Mouse (Mus musculus) right cerebral cortex, postnatal 36 days (tissue): ENCODE data around the gene Lingo1.

Experiments used
- DNase-seq, 2 experiments: peaks; one replicate each; pipeline ENCODE4 v3.0.0; 2022; ENCODE audit warnings: low spot score in 2 of 2, mixed read lengths in 1 of 2

Gene Lingo1

DNA sequence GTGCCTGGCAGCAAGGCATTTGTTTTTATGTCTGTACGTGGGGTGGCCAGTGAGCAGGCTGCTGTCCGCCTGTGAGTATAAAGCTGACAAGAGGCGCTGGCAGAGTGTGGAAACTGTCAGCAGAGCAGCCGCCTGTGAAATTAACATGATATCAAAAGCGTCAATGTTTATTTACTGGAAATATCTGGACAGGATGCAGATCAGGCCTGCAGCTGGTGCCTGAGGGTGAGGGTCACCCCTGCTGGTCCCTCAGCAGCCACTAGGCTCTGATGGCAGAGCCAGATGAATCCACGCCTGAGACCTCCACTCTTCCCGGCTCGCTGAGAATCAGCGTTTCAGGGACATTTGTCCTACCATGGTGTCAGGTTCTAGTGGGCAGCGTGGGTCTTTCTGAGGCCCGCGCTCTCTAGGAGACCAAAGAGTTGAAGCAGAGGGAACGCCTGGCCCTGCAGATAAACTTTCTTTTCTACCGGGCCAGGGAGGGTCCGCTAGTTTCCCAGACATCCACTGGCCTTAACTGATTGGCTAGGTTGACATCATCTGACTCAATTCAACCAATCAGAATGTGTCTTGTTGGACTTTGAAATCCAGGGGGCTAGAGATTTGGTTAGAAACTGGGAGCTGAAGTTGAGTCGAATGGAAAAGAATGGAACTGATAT is 190.1 kb downstream of the Lingo1 start:
- no peak for DNase-seq

DNA sequence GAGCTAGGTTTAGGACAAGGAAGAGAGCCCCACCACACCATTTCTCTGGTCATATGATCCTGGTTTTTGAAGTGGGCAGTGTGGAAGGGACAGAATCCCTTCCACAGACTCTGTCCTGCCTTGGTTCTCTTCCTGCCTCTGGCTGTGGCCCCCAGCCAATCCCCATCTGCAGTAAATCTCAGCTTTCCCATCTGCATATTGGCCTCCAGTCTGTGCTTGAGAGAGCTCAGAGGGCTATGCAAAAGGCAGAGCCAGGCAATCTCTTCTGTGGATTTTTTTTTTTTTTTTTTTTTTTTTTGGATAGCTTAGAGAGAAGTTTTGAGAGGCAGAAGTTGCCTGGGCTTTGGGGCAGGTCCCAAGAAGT is 190.8 kb downstream of the Lingo1 start:
- no peak for DNase-seq

DNA sequence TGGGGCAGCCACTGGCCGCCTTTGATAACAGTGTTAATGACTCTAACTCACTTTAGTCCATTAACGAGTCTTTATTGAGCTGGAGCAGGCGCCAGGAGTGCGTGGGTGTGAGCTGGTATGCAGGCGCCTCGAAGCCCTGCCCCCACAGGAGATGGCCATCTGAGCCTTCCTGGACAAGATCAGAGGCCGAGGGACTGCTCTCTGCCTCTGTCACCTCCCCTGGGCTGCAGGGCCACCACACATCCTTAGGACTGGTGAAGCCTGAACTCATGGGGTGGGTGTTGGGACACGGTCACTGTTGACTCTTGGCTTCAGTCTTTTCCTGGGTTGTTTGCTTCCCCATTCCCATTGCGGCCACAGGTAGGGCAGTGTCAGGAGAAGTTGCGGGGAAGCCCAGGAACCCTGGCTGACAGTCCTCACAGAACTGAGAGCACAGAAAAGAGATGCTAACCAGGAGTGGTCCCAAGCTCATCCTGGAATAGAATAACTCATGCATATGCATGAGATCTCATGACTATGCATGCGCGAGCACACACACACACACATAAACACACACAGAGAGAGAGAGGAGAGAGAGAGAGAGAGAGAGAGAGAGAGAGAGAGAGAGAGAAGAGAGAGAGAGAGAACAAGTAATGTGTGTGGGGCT is 191.3 kb downstream of the Lingo1 start:
- no peak for DNase-seq

DNA sequence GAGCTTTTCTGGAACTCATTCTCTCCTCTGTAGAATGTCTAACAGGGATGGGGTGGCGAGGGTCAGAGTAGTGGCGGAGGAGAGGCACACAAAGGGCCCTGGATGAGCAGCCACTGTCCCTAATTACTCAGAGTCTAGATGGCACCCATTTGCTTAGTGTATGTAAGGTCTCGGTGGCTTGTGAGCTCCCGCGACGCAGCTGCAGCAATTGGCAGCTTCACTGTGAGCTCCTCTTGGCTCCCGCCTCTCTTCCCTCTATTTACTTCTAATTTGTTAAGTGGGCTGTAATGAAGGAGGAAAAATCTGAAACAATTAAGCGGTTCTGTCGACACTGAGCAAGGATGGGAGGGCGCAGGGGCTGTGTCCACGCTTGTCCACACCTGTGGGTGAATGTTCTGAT is 195.6 kb downstream of the Lingo1 start:
- no peak for DNase-seq

DNA sequence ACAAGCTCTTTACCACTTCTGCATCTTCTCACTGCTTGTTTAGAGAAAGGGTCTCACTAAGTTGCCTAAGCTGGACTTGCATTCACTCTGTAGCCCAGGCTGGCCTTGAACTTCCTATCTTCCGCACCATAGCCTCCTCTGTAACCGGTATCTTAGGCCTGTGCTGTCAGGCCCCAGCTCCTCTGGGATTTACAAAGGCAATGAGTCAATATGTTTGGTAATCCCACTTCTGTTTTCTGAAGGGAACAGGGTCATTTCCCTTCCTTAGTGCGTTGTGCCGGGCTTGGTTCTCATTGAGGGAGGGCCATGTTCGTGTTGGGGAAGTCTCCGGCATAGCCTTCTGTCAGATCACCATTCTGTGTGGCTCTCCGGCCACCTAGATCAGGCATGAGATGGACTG is 203.6 kb downstream of the Lingo1 start:
- no peak for DNase-seq

DNA sequence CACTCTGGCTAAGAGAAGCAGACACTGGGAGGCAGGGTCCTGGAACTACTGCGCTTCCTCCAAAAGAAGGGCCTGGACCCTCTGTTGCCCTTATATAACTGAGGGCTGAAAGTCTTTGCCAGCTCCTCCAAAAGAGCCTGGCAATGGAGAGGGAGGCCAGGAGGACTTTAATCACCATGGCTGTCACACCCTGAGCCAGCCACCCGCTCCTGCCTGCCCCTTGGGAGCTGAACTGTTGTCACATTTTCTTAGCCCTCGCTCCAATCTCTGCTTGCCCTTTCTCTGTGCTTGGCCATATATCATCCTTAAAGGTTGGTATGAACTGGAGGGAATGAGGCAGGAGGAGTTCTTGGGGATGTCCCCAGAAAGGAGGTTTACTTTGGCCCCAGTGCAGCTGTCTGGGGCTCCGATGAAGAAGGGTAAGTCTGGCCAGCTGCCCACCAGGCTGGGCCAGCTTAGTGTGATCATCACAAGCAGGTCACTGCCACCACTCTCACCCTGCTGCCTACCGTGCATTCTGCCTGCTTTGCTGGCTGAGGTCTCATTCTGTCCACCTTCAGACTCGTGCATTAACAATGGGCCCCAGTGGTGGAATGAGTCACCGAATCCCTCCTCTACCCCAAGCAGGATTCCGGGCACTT is 204.9 kb downstream of the Lingo1 start:
- DNase-seq, result no peak

DNA sequence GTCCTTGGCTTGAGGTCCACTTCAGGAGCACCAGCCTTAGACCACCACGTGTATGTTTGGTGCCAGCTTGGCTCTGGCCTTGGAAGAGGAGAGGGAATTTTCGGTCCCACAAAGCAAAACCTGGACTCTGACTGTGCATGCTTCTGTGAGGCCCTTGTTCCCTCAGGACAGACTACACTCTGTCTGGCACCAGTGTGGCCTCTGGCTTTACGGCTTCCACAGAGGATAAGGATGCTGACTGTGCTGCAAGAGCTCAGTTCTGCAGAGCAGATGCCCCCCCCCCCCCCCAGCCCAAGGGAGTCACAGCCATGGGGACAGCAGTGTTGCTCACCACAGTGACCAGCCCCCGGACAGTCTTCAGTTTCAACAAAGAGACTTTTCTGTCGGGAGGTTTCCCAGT is 206.5 kb downstream of the Lingo1 start:
- no peak for DNase-seq

DNA sequence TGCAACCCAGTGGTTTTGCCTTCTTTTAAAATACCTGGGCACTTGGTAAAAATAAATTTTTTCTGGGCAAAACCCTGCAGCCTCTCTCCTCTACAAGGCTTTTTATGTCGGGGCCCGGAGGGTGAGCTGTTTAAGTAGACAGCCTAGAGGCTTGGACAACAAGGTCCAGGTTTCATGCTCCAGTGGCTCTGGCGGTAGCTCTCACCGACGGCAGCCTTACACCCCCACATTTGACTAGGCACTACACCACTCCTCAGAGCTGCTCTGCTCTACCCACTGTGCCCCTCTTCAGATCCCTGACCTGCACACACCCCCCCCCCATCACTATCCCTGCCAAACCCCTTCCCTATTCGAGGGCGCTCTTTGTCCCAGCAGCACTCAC is 212.2 kb downstream of the Lingo1 start:
- no peak for DNase-seq

DNA sequence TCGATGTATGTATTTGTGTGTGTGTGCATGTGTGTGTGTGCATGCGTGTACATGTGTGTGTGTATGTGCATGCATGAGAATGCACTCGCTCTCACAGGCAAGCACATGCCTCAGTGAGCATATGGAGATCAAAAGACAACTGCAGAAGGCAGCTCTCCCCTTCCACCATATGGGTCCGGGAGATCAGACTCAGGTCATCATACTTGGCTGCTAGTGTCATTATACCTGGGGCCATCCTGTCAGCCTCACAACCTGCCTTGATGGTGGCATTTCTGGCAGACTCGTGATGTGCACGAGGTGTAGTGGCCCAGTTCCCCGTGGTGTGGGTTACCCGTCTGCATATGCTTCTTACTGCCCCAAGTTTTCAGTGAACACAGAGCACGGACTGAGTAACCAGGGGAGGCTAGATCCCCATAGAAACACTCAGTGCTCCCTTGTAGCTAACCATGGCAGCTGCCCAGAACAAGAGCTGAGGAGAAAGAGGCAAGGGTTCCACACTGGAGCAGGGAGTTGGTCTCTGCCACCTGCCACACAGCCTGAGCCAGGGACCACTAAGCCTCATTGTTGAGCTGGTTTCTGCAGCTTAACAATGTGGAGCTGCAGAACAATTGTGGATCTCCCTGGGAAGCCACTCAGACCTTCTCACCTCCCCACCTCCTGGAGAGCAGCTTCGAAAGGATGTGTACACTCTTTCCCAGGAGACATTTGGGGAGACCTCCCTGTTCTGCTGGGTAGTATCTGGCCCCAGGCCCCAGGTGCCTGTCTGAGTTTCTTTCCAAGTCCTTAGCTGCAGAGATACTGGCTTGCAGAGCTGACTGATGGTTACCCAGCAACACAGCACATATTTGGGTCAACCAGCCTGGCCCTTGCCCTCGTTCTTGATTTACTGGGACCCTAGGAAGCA is 212.9 kb downstream of the Lingo1 start:
- DNase-seq, result no peak

DNA sequence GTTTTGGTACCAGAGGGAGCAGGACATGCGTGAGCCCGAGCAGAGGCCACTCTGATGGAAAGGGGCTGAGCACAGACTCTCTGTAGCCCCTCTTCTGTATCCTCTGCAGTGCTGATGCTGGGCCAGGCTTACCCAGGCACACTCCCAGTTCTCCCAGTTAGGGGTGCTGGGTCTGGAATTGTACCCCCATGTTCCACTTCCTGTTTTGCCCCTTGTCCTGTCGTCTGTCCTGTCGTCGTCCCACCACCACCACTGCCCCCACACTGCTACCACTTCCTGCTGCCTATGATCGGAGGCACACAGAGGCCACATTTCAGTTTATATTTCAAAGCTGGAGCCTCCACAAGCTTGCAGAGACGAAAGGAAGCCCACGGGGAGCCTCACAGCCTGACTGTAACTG is 213.6 kb downstream of the Lingo1 start:
- DNase-seq, result no peak

DNA sequence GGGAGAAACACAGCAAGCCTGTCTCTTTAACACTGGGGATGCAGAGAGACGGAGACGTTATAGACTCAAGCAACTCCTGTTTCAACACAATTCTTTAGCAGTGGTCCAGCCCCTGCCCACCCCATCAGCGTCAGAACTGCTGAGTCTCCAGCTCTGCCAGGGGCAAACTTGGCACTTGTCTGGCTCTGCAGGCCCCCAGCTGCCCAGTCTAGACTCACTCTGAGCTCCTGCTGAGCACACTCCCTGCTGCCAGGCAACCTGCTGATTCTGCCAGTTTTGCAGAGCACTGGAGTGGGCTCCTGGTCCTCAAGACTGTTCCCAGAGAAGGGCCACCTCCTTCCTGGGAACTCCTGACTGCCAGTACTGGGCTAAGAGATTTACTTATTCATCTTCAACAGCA is 214.6 kb downstream of the Lingo1 start:
- DNase-seq, result no peak

DNA sequence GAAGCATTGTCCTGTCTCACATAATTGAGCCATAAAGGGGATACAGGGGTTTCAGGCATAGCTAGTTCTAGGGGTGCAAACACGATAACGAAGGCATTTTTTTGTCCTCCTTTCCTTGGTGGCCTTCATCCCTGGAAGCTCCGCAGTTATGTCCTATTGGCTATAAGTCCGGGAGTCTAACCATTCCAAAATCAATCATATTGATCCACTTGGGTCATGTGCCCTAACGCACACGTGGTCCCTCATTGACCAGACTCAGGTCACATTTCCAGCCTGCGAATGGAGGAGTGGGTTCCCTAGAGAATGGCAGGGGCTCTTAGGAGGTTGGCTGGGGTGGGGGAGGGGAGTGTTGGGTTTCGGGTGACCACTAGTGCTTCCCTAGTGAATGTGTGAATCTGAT is 215.3 kb downstream of the Lingo1 start:
- DNase-seq, result no peak

DNA sequence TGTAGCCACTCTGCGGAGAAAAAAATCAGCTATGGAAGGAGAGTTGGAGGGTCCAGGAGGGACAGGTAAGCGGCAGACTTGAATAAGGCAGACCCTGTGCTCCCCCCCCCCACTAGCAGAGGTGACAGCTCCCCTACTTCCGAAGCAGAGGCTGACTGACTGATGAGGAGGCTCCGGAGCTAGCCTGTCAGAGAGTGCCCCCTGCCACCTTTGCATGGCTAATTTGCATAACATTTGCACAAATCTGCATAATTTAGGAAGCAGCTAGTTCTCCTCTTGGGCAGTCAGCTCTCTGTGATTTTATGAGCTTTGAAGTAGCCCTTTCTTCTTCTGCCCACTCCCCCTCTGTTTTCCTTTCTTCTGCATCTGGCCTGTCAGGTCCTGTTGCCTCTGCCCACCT is 216.2 kb downstream of the Lingo1 start:
- no peak for DNase-seq

DNA sequence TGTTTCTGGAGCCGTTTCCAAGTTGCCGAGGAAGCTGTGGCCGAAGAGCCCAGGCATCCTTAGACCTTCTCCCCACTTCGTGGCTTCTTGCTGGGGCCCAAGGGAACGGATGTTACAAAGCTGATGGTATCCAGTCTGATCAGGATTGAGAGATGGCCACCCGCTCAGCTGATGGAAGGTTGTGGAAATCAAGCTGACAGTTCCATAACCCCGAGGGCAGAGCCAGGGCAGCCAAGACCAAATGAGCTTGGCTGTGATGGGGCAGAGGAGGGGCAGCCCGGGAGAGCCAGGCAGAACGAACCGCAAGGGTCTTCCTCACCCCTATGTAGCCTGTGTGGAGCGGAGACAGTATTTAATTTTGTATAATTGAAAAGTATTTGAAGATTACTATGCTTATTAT is 218.9 kb downstream of the Lingo1 start:
- no peak for DNase-seq

DNA sequence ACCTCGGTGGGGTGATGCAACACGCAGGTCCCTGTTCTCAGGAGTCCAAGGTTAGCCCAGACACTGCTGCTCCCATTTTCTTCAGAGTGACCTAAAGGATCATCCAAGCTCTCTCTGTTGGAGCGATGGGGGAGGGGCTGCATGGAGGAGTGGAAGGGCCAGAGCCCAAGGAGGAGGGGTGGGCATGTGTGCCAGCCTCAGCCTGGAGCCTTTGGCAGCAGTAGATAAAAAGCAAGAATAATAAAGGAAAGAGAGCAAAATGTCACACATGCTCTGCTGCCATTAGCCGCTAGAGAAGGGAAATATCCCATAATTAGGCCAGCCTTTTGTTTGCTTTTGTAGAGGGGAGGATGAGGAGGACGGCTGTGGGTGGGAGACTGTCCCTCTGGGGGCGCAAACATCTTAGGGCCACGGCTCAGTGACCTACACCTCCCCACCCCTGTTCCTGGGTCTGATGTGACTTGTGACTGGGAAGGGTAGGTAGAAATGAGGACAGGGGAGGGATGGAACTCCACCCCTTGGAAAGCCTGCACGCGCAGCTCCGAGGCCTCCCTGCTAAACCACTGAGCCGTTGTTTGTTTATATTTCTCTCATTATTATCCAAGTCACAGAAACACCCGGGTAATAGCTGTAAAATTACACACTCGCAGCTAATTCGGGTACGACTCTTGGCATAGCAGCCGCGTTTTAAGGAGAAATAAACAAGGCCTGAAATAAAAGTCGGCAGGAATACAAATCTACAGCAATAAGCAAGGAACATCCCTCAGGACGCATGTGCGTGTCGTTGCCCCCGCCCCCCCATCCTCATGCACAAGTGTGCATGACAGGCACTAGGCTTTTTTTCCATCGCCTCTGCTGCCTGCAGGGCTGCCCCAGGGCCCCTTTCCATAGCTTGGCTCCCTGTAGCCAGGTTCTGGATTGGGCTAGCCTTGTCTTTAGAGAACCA is 223.5 kb downstream of the Lingo1 start:
- DNase-seq, result no peak
